Comparison of ENCODE assay signal across 7 mouse cellular contexts in the genomic region with DNA sequence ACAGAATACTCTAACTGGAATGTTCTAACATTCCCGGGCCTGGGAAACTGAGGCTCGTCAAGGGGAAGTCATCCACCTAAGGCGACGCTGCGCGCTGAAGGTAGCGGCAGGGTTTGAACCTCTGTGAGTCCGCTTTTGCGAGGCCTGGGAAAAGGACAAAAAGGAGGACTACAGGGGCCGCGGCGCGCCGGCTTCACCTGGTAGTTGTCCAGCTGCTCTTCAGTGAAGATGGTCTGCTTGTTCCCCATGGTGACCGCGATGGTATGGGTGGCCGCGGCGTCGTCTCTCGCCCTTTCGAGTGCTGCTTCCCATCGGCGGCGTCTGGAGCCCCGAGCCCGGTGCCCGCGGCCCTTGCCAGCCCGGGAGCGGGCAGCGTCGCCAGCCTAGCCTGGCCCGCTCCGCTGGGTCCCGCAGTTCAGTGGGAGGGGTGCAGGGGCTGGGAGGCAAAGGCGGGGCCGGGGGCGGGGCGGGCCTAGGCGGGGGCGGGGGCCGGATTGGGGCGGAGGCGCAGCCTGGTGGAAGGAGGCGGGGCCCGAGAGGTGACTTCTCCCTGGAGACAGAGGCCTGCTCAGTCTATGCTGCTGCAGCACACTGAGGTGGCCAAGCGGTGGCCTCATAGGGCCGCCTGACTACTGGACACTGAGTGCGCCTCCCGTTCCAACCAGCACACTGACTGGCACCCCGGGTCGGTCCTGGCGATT. TPM values are rescaled to one million over a fixed set of nuclear protein-coding genes. Genes with fewer than 3 reads are reported as not detected.
DNase-seq lines count a peak whose midpoint lies in the region; ATAC-seq and TF ChIP-seq lines count a peak whose summit lies in the region.

A gene (minus strand): TSS at position 448 of the 701 bp plus-strand sequence.

- no peaks in the 10 kb centered on the region for H3K27me3 ChIP-seq in embryonic facial prominence, embryonic 12.5 days
- H3K27me3 ChIP-seq in kidney, adult 2 months (replicated peaks; ENCODE audit: control insufficient read depth, insufficient read depth, low read length) = no peaks in the 10 kb centered on the region
- H3K27me3 ChIP-seq in limb, embryonic 12.5 days = peaks cover 11% of the 10 kb centered on the region; the same call in 1 of the 2 replicates
- no peaks in the 10 kb centered on the region for H3K27me3 ChIP-seq in midbrain, embryonic 15.5 days (replicated peaks)

- ATAC-seq in embryonic facial prominence, embryonic 12.5 days (ENCODE audit: insufficient number of reproducible peaks, insufficient read depth, low FRiP score, low TSS enrichment) = peak; percentile 92
- ATAC-seq in limb, embryonic 12.5 days (ENCODE audit: insufficient number of reproducible peaks, insufficient read depth, low FRiP score, low TSS enrichment, low read depth) = peak; percentile 92
- peak; percentile 96 for ATAC-seq in midbrain, embryonic 15.5 days (replicated peaks)

- peak within 1 kb of the TSS; percentile 56 for H3K4me3 ChIP-seq in embryonic facial prominence, embryonic 12.5 days
- peak within 1 kb of the TSS; percentile 54 for H3K4me3 ChIP-seq in kidney, adult 2 months (ENCODE audit: insufficient read depth, low read depth, low read length)
- peak within 1 kb of the TSS; percentile 60 for H3K4me3 ChIP-seq in limb, embryonic 12.5 days (replicated peaks)
- H3K4me3 ChIP-seq in midbrain, embryonic 15.5 days = peak within 1 kb of the TSS; percentile 54

- 1% methylated on average over 53 of the region's 54 CpGs for WGBS in embryonic facial prominence, embryonic 12.5 days
- 3% methylated on average over 54 of the region's 54 CpGs for WGBS in kidney, adult 2 months
- WGBS in limb, embryonic 12.5 days = 2% methylated on average over 45 of the region's 54 CpGs
- WGBS in midbrain, embryonic 15.5 days = 1% methylated on average over 51 of the region's 54 CpGs

- peaks cover 7% of the 10 kb centered on the region; the same call in 1 of the 2 replicates for H3K4me1 ChIP-seq in embryonic facial prominence, embryonic 12.5 days
- H3K4me1 ChIP-seq in kidney, adult 2 months (ENCODE audit: control insufficient read depth, insufficient read depth, low read length) = no peaks in the 10 kb centered on the region
- peaks cover 9% of the 10 kb centered on the region for H3K4me1 ChIP-seq in limb, embryonic 12.5 days (replicated peaks)
- peaks cover 8% of the 10 kb centered on the region; the same call in 1 of the 2 replicates for H3K4me1 ChIP-seq in midbrain, embryonic 15.5 days

- H3K9me3 ChIP-seq in embryonic facial prominence, embryonic 12.5 days = no peaks in the 10 kb centered on the region
- H3K9me3 ChIP-seq in limb, embryonic 12.5 days = no peaks in the 10 kb centered on the region
- H3K9me3 ChIP-seq in midbrain, embryonic 15.5 days = no peaks in the 10 kb centered on the region

- peak within 1 kb of the TSS; percentile 80 for H3K4me2 ChIP-seq in embryonic facial prominence, embryonic 12.5 days (replicated peaks)
- H3K4me2 ChIP-seq in limb, embryonic 12.5 days = peak within 1 kb of the TSS; percentile 81
- H3K4me2 ChIP-seq in midbrain, embryonic 15.5 days = peak within 1 kb of the TSS; percentile 77

- H3K36me3 ChIP-seq in embryonic facial prominence, embryonic 12.5 days = no peaks in the 10 kb centered on the region
- H3K36me3 ChIP-seq in kidney, adult 2 months (ENCODE audit: control insufficient read depth, insufficient read depth, low read length) = no peaks in the 10 kb centered on the region
- H3K36me3 ChIP-seq in limb, embryonic 12.5 days = no peaks in the 10 kb centered on the region
- no peaks in the 10 kb centered on the region for H3K36me3 ChIP-seq in midbrain, embryonic 15.5 days (replicated peaks)

- 0 out of 2 replicates have a peak within 1 kb of the TSS, but pooled peaks have one; percentile 0 for H3K27ac ChIP-seq in embryonic facial prominence, embryonic 12.5 days
- H3K27ac ChIP-seq in kidney, adult 2 months (ENCODE audit: insufficient read depth, low read depth, low read length) = no peak within 1 kb of the TSS
- H3K27ac ChIP-seq in limb, embryonic 12.5 days = no peak within 1 kb of the TSS
- H3K27ac ChIP-seq in midbrain, embryonic 15.5 days = 0 out of 2 replicates have a peak within 1 kb of the TSS, but pooled peaks have one; percentile 34

- peak; percentile 52 for TF ChIP-seq CTCF in kidney, adult 2 months (conservative IDR thresholded peaks at IDR 0.05; ENCODE audit: insufficient read depth, insufficient read length, low read depth, low read length)

- TF ChIP-seq POLR2A in kidney, adult 2 months (IDR thresholded peaks at IDR 0.05; ENCODE audit: low read depth, low read length) = peak; percentile 65

- H3K9ac ChIP-seq in embryonic facial prominence, embryonic 12.5 days = peak within 1 kb of the TSS; percentile 56
- H3K9ac ChIP-seq in limb, embryonic 12.5 days (replicated peaks) = peak within 1 kb of the TSS; percentile 60
- H3K9ac ChIP-seq in midbrain, embryonic 15.5 days = peak within 1 kb of the TSS; percentile 59

- DNase-seq in adrenal gland, postnatal 36 days = peak; percentile 93 to 94
- DNase-seq in heart, adult 18-20 months = peak; percentile 82 to 91
- peak; percentile 93 for DNase-seq in kidney, adult 2 months
- DNase-seq in spleen, adult 18-20 months = peak; percentile 71 to 75

RNA-seq across cellular contexts. Expression of the gene that starts here (rescaled TPM):
- total RNA-seq in adrenal gland, postnatal 36 days (2021) = 10 to 100 TPM; 33.7 to 44.0 TPM
- 22.1 and 24.0 TPM in 2 replicates for polyA plus RNA-seq in embryonic facial prominence, embryonic 12.5 days (2016; fragmentation: Nextera tagmentation; extraction: Ambion mirVana)
- total RNA-seq in heart, adult 18-20 months (2021) = 1 to 10 TPM; 1.5 to 8.6 TPM
- 7.9 and 10.0 TPM in 2 replicates for polyA plus RNA-seq in kidney, adult 2 months (2012; rRNA removed)
- 22.3 and 23.0 TPM in 2 replicates for polyA plus RNA-seq in limb, embryonic 12.5 days (2016; fragmentation: Nextera tagmentation; extraction: Ambion mirVana)
- polyA plus RNA-seq in midbrain, embryonic 15.5 days (2015; fragmentation: Nextera tagmentation; extraction: Ambion mirVana) = 43.2 and 44.6 TPM in 2 replicates

Comparison
In these comparisons a context has a peak if more than half of its experiments do, and no peak if none do; other contexts are left out.
1. H3K27ac ChIP-seq: peak in embryonic facial prominence, embryonic 12.5 days (single experiment) and midbrain, embryonic 15.5 days (single experiment); none in kidney, adult 2 months (single experiment) and limb, embryonic 12.5 days (single experiment).
2. Peak in every context shown above with its lines, with median percentiles within 50 percentile points of each other: DNase-seq, ATAC-seq, H3K4me2 ChIP-seq, H3K4me3 ChIP-seq and H3K9ac ChIP-seq.